Mouse (Mus musculus) hindbrain, embryonic 14.5 days (tissue): ENCODE data around the gene Cntnap1. TPM values are rescaled to one million over a fixed set of nuclear protein-coding genes. Genes with fewer than 3 reads are reported as not detected.

Source experiments
- ATAC-seq: fragments of 200-750 bp; cut with Nextera tagmentation; 2 replicates; pipeline ENCODE4 v1.8.0; 2017; ENCODE audit warnings: moderate number of reproducible peaks, mild to moderate bottlenecking, moderate TSS enrichment, moderate library complexity; ENCODE audit not compliant: low FRiP score
- DNase-seq: peaks from one replicate; pipeline ENCODE4 v3.0.0-alpha.2; 2015; ENCODE audit warnings: low spot score
- H3K27ac ChIP-seq: fragments of 300-500 bp; sonication (generic); 2 replicates; pipeline ENCODE4 v1.5.1; 2014; ENCODE audit warnings: mild to moderate bottlenecking, moderate library complexity
- H3K27me3 ChIP-seq: fragments of 300-500 bp; sonication (generic); 2 replicates; pipeline ENCODE4 v1.6.1; 2014; ENCODE audit warnings: mild to moderate bottlenecking, low read length, mixed read lengths; ENCODE audit not compliant: control insufficient read depth, insufficient read depth
- H3K36me3 ChIP-seq: fragments of 300-500 bp; sonication (generic); replicated peaks from 2 replicates; pipeline ENCODE4 v1.6.1; 2014; ENCODE audit not compliant: control insufficient read depth, insufficient read depth
- H3K4me1 ChIP-seq: fragments of 300-500 bp; sonication (generic); replicated peaks from 2 replicates; pipeline ENCODE4 v1.6.1; 2014; ENCODE audit warnings: antibody characterized with exemption, low read length, mixed read lengths; ENCODE audit not compliant: control insufficient read depth, insufficient read depth
- H3K4me2 ChIP-seq: fragments of 300-500 bp; sonication (generic); replicated peaks from 2 replicates; pipeline ENCODE4 v1.6.1; 2014; ENCODE audit warnings: mild to moderate bottlenecking, moderate library complexity
- H3K4me3 ChIP-seq: fragments of 300-500 bp; sonication (generic); replicated peaks from 2 replicates; pipeline ENCODE4 v1.5.1; 2014; ENCODE audit warnings: mild to moderate bottlenecking, low read length
- H3K9ac ChIP-seq: fragments of 300-500 bp; sonication (generic); 2 replicates; pipeline ENCODE4 v1.6.1; 2014
- H3K9me3 ChIP-seq: fragments of 300-500 bp; sonication (generic); 2 replicates; pipeline ENCODE4 v1.6.1; 2016; ENCODE audit warnings: low read length; ENCODE audit not compliant: control insufficient read depth
- WGBS: fragments of 180-500 bp; shearing (Covaris S2); extraction: QIAGEN DNeasy Blood & Tissue Kit; methylation state at CpG from one replicate; pipeline ENCODE4 v1.1.7; 2014; 5-methylcytosine and 5-hydroxymethylcytosine counted together
- polyA plus RNA-seq: library from polyadenylated mRNA; unstranded; fragments of >200 nt; fragmentation: Nextera tagmentation; extraction: Ambion mirVana; gene quantifications from 2 replicates; pipeline ENCODE4 v1.2.1, GENCODE M21; 2014

The Cntnap1 gene
- polyA plus RNA-seq, 1 experiment from 2014 or later: 6.5 TPM

GRCm38 (mm10) chr11:101173631-101174388 is 3.5 kb downstream of the Cntnap1 start:
- under 1% methylated on average over 55 of the region's 61 CpGs for WGBS

GRCm38 (mm10) chr11:101174389-101174745 is 4.0 kb downstream of the Cntnap1 start:
- no peak for DNase-seq
- H3K27me3 ChIP-seq: peaks cover 41% of the 10 kb centered on the region
- H3K4me1 ChIP-seq: peaks cover 56% of the 10 kb centered on the region
- peak overlapping the region; percentile 50 for H3K9ac ChIP-seq
- H3K4me2 ChIP-seq: peak overlapping the region; percentile 63
- no peak for ATAC-seq
- 33% methylated on average over 9 of the region's 9 CpGs for WGBS
- peak overlapping the region; percentile 25 for H3K4me3 ChIP-seq
- no peak overlapping the region for H3K27ac ChIP-seq
- H3K36me3 ChIP-seq: no peaks in the 10 kb centered on the region
- H3K9me3 ChIP-seq: no peaks in the 10 kb centered on the region

More at GRCm38 (mm10) chr11:101173631-101174388, 3.5 kb downstream of the Cntnap1 start:
- Histone ChIP-seq H3K9ac (peak overlapping the region; percentile 50), H3K4me1 (peaks cover 62% of the 10 kb centered on the region), H3K9me3 (no peaks in the 10 kb centered on the region), H3K36me3 (no peaks in the 10 kb centered on the region), H3K27ac (peak overlapping the region; percentile 60), H3K27me3 (peaks cover 46% of the 10 kb centered on the region), H3K4me2 (peak overlapping the region; percentile 63), H3K4me3 (peak overlapping the region; percentile 25)
- ATAC-seq (peak; percentile 59), DNase-seq (peak; percentile 79)

GRCm38 (mm10) chr11:101174851-101175628 is 4.7 kb downstream of the Cntnap1 start, which contains the start of gene Ccr10:
Gene Ccr10, minus strand, starts transcription at chr11:101175443.
- peak within 1 kb of the TSS; percentile 63 for H3K4me2 ChIP-seq
- DNase-seq (peak; percentile 64), ATAC-seq (no peak)
- H3K36me3 ChIP-seq: no peaks in the 10 kb centered on the region
- peak within 1 kb of the TSS; percentile 41 for H3K4me3 ChIP-seq
- H3K27ac ChIP-seq: peak within 1 kb of the TSS; percentile 54
- WGBS: 23% methylated on average over 14 of the region's 14 CpGs
- peak within 1 kb of the TSS; percentile 50 for H3K9ac ChIP-seq
- H3K4me1 ChIP-seq: peaks cover 50% of the 10 kb centered on the region
- peaks cover 40% of the 10 kb centered on the region for H3K27me3 ChIP-seq
- H3K9me3 ChIP-seq: no peaks in the 10 kb centered on the region

- Histone ChIP-seq H3K36me3 (no peaks in the 10 kb centered on the region), H3K9me3 (no peaks in the 10 kb centered on the region), H3K27me3 (peaks cover 40% of the 10 kb centered on the region), H3K9ac (peak overlapping the region; percentile 48; the same call in 1 of the 2 replicates), H3K4me2 (peak overlapping the region; percentile 63), H3K4me1 (peaks cover 47% of the 10 kb centered on the region), H3K4me3 (peak overlapping the region; percentile 41), H3K27ac (no peak overlapping the region)
- no peak for DNase-seq
- WGBS: 8% methylated on average over 11 of the region's 11 CpGs
- no peak for ATAC-seq
These were observed 5.4 kb downstream of the Cntnap1 start for GRCm38 (mm10) chr11:101175636-101176116.

- Histone ChIP-seq H3K27me3 (peaks cover 40% of the 10 kb centered on the region), H3K4me1 (peaks cover 47% of the 10 kb centered on the region), H3K36me3 (no peaks in the 10 kb centered on the region), H3K9me3 (no peaks in the 10 kb centered on the region), H3K9ac (peak overlapping the region; percentile 48), H3K4me2 (peak overlapping the region; percentile 63), H3K27ac (peak overlapping the region; percentile 54), H3K4me3 (peak overlapping the region; percentile 41)
- no peak for DNase-seq
- ATAC-seq: no peak
- WGBS: 2% methylated on average over 25 of the region's 25 CpGs
These were observed 5.9 kb downstream of the Cntnap1 start for GRCm38 (mm10) chr11:101176117-101176691.

GRCm38 (mm10) chr11:101176933-101177773 is 6.8 kb downstream of the Cntnap1 start:
- H3K27ac ChIP-seq: no peak overlapping the region
- H3K4me3 ChIP-seq: peak overlapping the region; percentile 41
- H3K4me1 ChIP-seq: peaks cover 42% of the 10 kb centered on the region
- H3K27me3 ChIP-seq: peaks cover 40% of the 10 kb centered on the region
- DNase-seq: peak; percentile 68
- peak overlapping the region; percentile 63 for H3K4me2 ChIP-seq
- no peaks in the 10 kb centered on the region for H3K36me3 ChIP-seq
- peak overlapping the region; percentile 48 for H3K9ac ChIP-seq
- ATAC-seq: peak; percentile 8; the same call in 1 of the 2 replicates
- H3K9me3 ChIP-seq: no peaks in the 10 kb centered on the region
- 29% methylated on average over 22 of the region's 22 CpGs for WGBS

GRCm38 (mm10) chr11:101178061-101179058 is 8.0 kb downstream of the Cntnap1 start:
- Histone ChIP-seq H3K4me3 (no peak overlapping the region; the same call in 1 of the 2 replicates), H3K4me1 (peaks cover 31% of the 10 kb centered on the region), H3K27me3 (peaks cover 35% of the 10 kb centered on the region), H3K4me2 (peak overlapping the region; percentile 33), H3K9ac (0 out of 2 replicates have a peak overlapping the region, but pooled peaks have one; percentile 11), H3K9me3 (no peaks in the 10 kb centered on the region), H3K27ac (no peak overlapping the region), H3K36me3 (no peaks in the 10 kb centered on the region)
- 53% methylated on average over 36 of the region's 36 CpGs for WGBS
- DNase-seq: no peak
- ATAC-seq: no peak

- Histone ChIP-seq H3K9me3 (no peaks in the 10 kb centered on the region), H3K27me3 (peaks cover 33% of the 10 kb centered on the region), H3K27ac (no peak overlapping the region), H3K4me1 (peaks cover 21% of the 10 kb centered on the region), H3K36me3 (no peaks in the 10 kb centered on the region), H3K4me2 (no peak overlapping the region), H3K9ac (no peak overlapping the region), H3K4me3 (no peak overlapping the region)
- ATAC-seq (no peak), DNase-seq (no peak)
- WGBS: 84% methylated on average over 15 of the region's 15 CpGs
These were observed 9.0 kb downstream of the Cntnap1 start for GRCm38 (mm10) chr11:101179306-101179705.
